9 mouse cellular contexts compared by ENCODE assay signal in the genomic region with DNA sequence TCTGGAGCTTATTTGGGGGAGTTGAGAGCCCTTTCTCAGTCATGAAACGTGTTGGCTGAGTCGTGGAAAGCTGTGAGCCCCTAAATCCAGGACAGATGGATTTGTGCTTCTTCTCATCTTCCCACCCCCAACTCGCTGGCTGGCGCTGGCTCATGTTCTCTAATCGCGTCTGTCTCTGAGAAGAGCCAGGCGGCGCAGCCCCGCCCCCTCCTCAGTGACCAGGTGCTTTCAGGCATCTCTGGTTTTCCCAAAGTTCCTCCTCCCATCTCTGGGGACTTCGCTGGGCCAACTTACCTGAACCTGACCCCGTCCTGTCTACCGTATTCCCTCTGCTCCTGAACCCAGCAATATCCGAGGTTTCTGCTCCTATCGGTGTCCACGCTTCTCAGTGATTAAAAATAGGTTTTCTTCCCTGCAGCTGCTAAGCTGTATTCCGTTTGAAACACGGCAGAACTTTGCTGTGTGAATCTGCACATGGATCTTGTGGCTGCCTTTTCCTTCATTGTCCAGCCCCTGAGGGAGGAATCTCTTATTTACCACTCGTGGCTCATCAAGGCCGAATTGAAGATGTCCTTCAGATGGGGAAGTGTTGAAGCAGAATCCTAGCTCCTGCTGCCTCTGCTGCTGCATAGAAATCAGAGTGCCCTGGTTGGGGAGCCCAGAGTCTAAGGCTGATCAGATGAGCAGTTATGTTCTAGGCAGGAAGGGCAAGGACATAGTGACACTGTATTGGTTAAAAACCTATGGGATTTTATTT. TPM values are rescaled to one million over a fixed set of nuclear protein-coding genes. Genes with fewer than 3 reads are reported as not detected.
DNase-seq lines count a peak whose midpoint lies in the region; ATAC-seq lines count a peak whose summit lies in the region.
"Had no signal": no experiment of that assay in that cellular context is flagged by ENCODE, and none has a peak within 500 bp of the region (broad histone marks: within the 10 kb centered on the region; RNA-seq: fewer than 3 reads in every experiment).

No protein-coding gene starts in this region.

- H3K4me2 ChIP-seq in neural tube, embryonic 14.5 days (ENCODE audit: low read depth, low read length) = peak overlapping the region; percentile 56

- H3K27me3 ChIP-seq in neural tube, embryonic 14.5 days (ENCODE audit: control insufficient read depth, insufficient read depth, low read length) = no peaks in the 10 kb centered on the region

- peaks cover 32% of the 10 kb centered on the region for H3K4me1 ChIP-seq in neural tube, embryonic 14.5 days (ENCODE audit: control insufficient read depth, insufficient read depth, low read length)

- intact Hi-C loops in left cerebral cortex, postnatal 14 days (cut with DNase I) = loop anchor here (1.0 kb wide), 1 partner anchor 104 kb away; no protein-coding TSS in a partner anchor

- H3K9me3 ChIP-seq in neural tube, embryonic 14.5 days (ENCODE audit: control insufficient read depth, low read length) = no peaks in the 10 kb centered on the region
- H3K9me3 ChIP-seq: G1E had no signal

- H3K4me3 ChIP-seq in neural tube, embryonic 14.5 days (ENCODE audit: low read depth, low read length) = peak overlapping the region; percentile 32

- H3K36me3 ChIP-seq in neural tube, embryonic 14.5 days (ENCODE audit: control insufficient read depth, insufficient read depth, low read length) = no peaks in the 10 kb centered on the region
- H3K36me3 ChIP-seq: G1E had no signal

- 11% methylated on average over 19 of the region's 19 CpGs for WGBS in neural tube, embryonic 14.5 days

- ATAC-seq in neural tube, embryonic 14.5 days (ENCODE audit: low read depth) = 0 out of 2 replicates have a peak, but pooled peaks have one; percentile 5

- peak; percentile 91 for DNase-seq in heart, adult 11 months
- no peak for DNase-seq in heart, adult 8-10 months (ENCODE audit: low spot score)
- peak; percentile 20 to 45 for DNase-seq in adrenal gland, postnatal 36 days
- DNase-seq in frontal cortex, postnatal 36 days (ENCODE audit: low spot score in 2 of 2) = peak; percentile 58 to 63
- DNase-seq in left cerebral cortex, postnatal 14 days (ENCODE audit: low spot score in 2 of 2) = peak; percentile 72 to 82
- DNase-seq in T-cell, adult 2 months (ENCODE audit: low spot score) = no peak
- DNase-seq in urinary bladder, postnatal 4 days (ENCODE audit: low spot score in 2 of 2) = no peak

- peak overlapping the region; percentile 74 for H3K9ac ChIP-seq in neural tube, embryonic 14.5 days (replicated peaks; ENCODE audit: low read depth, low read length)

- H3K27ac ChIP-seq in neural tube, embryonic 14.5 days (ENCODE audit: low read depth, low read length) = peak overlapping the region; percentile 99

RNA-seq across cellular contexts. Expression of gene Psmg4, which starts 12.3 kb away (rescaled TPM):
- 10 to 100 TPM; 24.7 to 33.2 (median 31.3) TPM for total RNA-seq in heart, adult 8-10 months (2022)
- 10 to 100 TPM; 33.9 to 41.6 TPM for total RNA-seq in adrenal gland, postnatal 36 days (2021)
- 10 to 100 TPM; 23.6 to 29.0 TPM for total RNA-seq in left cerebral cortex, postnatal 14 days (2021)
- polyA plus RNA-seq in neural tube, embryonic 14.5 days (2014; fragmentation: Nextera tagmentation; extraction: Ambion mirVana) = 77.8 and 87.4 TPM in 2 replicates

RNA-seq across cellular contexts. Expression of gene Tubb2b, which starts 20.2 kb away (rescaled TPM):
- 1 to 10 TPM; 2.3 to 5.9 (median 4.3) TPM for total RNA-seq in heart, adult 8-10 months (2022)
- 1 to 10 TPM; 1.4 to 2.2 TPM for total RNA-seq in adrenal gland, postnatal 36 days (2021)
- total RNA-seq in left cerebral cortex, postnatal 14 days (2021) = 100 to 1,000 TPM; 348 to 398 TPM
- 629 and 667 TPM in 2 replicates for polyA plus RNA-seq in neural tube, embryonic 14.5 days (2014; fragmentation: Nextera tagmentation; extraction: Ambion mirVana)

Comparison
In these comparisons a context has a peak if more than half of its experiments do, and no peak if none do; other contexts are left out.
1. DNase-seq: peak in heart, adult 11 months (single experiment), adrenal gland, postnatal 36 days (2 of 2), frontal cortex, postnatal 36 days (2 of 2) and left cerebral cortex, postnatal 14 days (2 of 2); none in heart, adult 8-10 months (single experiment), T-cell, adult 2 months (single experiment) and urinary bladder, postnatal 4 days (0 of 2).
2. RNA of gene Tubb2b, which starts 20.2 kb away (total RNA-seq): 348 to 398 TPM in left cerebral cortex, postnatal 14 days; 2.3 to 5.9 TPM in heart, adult 8-10 months and 1.4 to 2.2 TPM in adrenal gland, postnatal 36 days; every median in the first group is over 10 times any median in the second.